Mouse (Mus musculus) hindbrain, embryonic 11.5 days (tissue): ENCODE data around the gene Klhl3. TPM values are rescaled to one million over a fixed set of nuclear protein-coding genes. Genes with fewer than 3 reads are reported as not detected.

Experiments used
- ATAC-seq: fragments of 200-750 bp; cut with Nextera tagmentation; 2 replicates; pipeline ENCODE4 v1.8.0; 2017; ENCODE audit warnings: mild to moderate bottlenecking, moderate TSS enrichment, moderate library complexity; ENCODE audit not compliant: low FRiP score
- DNase-seq: peaks from one replicate; pipeline ENCODE4 v3.0.0-alpha.2; 2015; ENCODE audit warnings: low spot score
- H3K27ac ChIP-seq: fragments of 300-500 bp; sonication (generic); 2 replicates; pipeline ENCODE4 v1.5.1; 2014; ENCODE audit warnings: mild to moderate bottlenecking, low read depth, low read length
- H3K27me3 ChIP-seq: fragments of 300-500 bp; sonication (generic); 2 replicates; pipeline ENCODE4 v1.6.1; 2014; ENCODE audit warnings: mild to moderate bottlenecking, low read length, moderate library complexity, mixed read lengths; ENCODE audit not compliant: control insufficient read depth, insufficient read depth
- H3K36me3 ChIP-seq: fragments of 300-500 bp; sonication (generic); 2 replicates; pipeline ENCODE4 v1.6.1; 2014; ENCODE audit warnings: mild to moderate bottlenecking, low read length, moderate library complexity, mixed read lengths; ENCODE audit not compliant: control insufficient read depth, insufficient read depth
- H3K4me1 ChIP-seq: fragments of 300-500 bp; sonication (generic); replicated peaks from 2 replicates; pipeline ENCODE4 v1.6.1; 2014; ENCODE audit warnings: low read length, mixed read lengths; ENCODE audit not compliant: control insufficient read depth, insufficient read depth
- H3K4me2 ChIP-seq: fragments of 300-500 bp; sonication (generic); replicated peaks from 2 replicates; pipeline ENCODE4 v1.6.1; 2014; ENCODE audit warnings: mild to moderate bottlenecking, low read depth, low read length
- H3K4me3 ChIP-seq: fragments of 300-500 bp; sonication (generic); 2 replicates; pipeline ENCODE4 v1.5.1; 2014; ENCODE audit warnings: low read depth, low read length
- H3K9ac ChIP-seq: fragments of 300-500 bp; sonication (generic); 2 replicates; pipeline ENCODE4 v1.6.1; 2014; ENCODE audit warnings: low read depth, low read length
- H3K9me3 ChIP-seq: fragments of 300-500 bp; sonication (generic); 2 replicates; pipeline ENCODE4 v1.6.1; 2016; ENCODE audit warnings: low read length; ENCODE audit not compliant: control insufficient read depth
- WGBS: fragments of 180-500 bp; shearing (Covaris S2); extraction: QIAGEN DNeasy Blood & Tissue Kit; methylation state at CpG from one replicate; pipeline ENCODE4 v1.1.7; 2014; 5-methylcytosine and 5-hydroxymethylcytosine counted together
- polyA plus RNA-seq: library from polyadenylated mRNA; unstranded; fragments of >200 nt; fragmentation: Nextera tagmentation; extraction: Ambion mirVana; gene quantifications from 2 replicates; pipeline ENCODE4 v1.2.1, GENCODE M21; 2014

Gene Klhl3
- polyA plus RNA-seq, 1 experiment from 2014 or later: 3.9 TPM

DNA sequence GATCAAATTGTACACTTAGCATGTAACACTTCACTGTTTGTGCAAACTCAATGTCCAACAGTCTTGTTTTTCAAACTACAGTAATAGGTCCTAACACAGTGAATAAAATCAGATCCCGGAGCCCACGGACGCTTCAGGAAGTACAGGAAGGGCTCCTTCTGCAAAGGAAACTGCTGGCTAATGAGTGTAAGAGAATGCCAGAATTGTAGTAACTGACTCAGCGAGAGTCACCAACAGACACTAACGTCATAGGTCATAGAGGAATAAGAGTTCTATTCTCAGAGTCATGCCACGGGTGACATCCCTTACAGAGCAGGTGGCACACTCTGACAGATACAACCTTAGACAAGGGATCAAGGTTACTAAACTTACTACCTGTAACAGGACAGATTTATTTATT lies 78.9 kb downstream of the Klhl3 start:
- no peak overlapping the region for H3K27ac ChIP-seq
- H3K4me2 ChIP-seq: no peak overlapping the region
- ATAC-seq: no peak
- no peak overlapping the region for H3K4me3 ChIP-seq
- H3K36me3 ChIP-seq: no peaks in the 10 kb centered on the region
- no peaks in the 10 kb centered on the region for H3K27me3 ChIP-seq
- H3K9me3 ChIP-seq: no peaks in the 10 kb centered on the region
- 86% methylated on average over 6 of the region's 6 CpGs for WGBS
- DNase-seq: no peak
- no peaks in the 10 kb centered on the region for H3K4me1 ChIP-seq
- no peak overlapping the region for H3K9ac ChIP-seq

- H3K27ac ChIP-seq: no peak overlapping the region
- DNase-seq: peak; percentile 82
- H3K36me3 ChIP-seq: no peaks in the 10 kb centered on the region
- H3K4me1 ChIP-seq: no peaks in the 10 kb centered on the region
- H3K27me3 ChIP-seq: no peaks in the 10 kb centered on the region
- ATAC-seq: no peak
- H3K4me2 ChIP-seq: no peak overlapping the region
- no peak overlapping the region for H3K9ac ChIP-seq
- no peaks in the 10 kb centered on the region for H3K9me3 ChIP-seq
- H3K4me3 ChIP-seq: no peak overlapping the region
- 48% methylated on average over 6 of the region's 6 CpGs for WGBS
These were observed 81.6 kb downstream of the Klhl3 start for GRCm38 (mm10) chr13:58031755-58032154.

- H3K27ac ChIP-seq: no peak overlapping the region
- H3K4me2 ChIP-seq: no peak overlapping the region
- no peaks in the 10 kb centered on the region for H3K4me1 ChIP-seq
- ATAC-seq: no peak
- H3K36me3 ChIP-seq: no peaks in the 10 kb centered on the region
- H3K4me3 ChIP-seq: no peak overlapping the region
- H3K9ac ChIP-seq: no peak overlapping the region
- WGBS: 87% methylated on average over 8 of the region's 8 CpGs
- H3K9me3 ChIP-seq: no peaks in the 10 kb centered on the region
- no peaks in the 10 kb centered on the region for H3K27me3 ChIP-seq
- no peak for DNase-seq
These were observed 86.3 kb downstream of the Klhl3 start for GRCm38 (mm10) chr13:58027115-58027514.

GRCm38 (mm10) chr13:58025701-58026414 lies 87.5 kb downstream of the Klhl3 start:
- no peak for DNase-seq
- no peaks in the 10 kb centered on the region for H3K27me3 ChIP-seq
- H3K9ac ChIP-seq: no peak overlapping the region
- no peaks in the 10 kb centered on the region for H3K9me3 ChIP-seq
- H3K4me3 ChIP-seq: no peak overlapping the region
- no peaks in the 10 kb centered on the region for H3K4me1 ChIP-seq
- H3K36me3 ChIP-seq: no peaks in the 10 kb centered on the region
- H3K4me2 ChIP-seq: no peak overlapping the region
- no peak overlapping the region for H3K27ac ChIP-seq
- no peak for ATAC-seq
- 93% methylated on average over 16 of the region's 16 CpGs for WGBS

DNA sequence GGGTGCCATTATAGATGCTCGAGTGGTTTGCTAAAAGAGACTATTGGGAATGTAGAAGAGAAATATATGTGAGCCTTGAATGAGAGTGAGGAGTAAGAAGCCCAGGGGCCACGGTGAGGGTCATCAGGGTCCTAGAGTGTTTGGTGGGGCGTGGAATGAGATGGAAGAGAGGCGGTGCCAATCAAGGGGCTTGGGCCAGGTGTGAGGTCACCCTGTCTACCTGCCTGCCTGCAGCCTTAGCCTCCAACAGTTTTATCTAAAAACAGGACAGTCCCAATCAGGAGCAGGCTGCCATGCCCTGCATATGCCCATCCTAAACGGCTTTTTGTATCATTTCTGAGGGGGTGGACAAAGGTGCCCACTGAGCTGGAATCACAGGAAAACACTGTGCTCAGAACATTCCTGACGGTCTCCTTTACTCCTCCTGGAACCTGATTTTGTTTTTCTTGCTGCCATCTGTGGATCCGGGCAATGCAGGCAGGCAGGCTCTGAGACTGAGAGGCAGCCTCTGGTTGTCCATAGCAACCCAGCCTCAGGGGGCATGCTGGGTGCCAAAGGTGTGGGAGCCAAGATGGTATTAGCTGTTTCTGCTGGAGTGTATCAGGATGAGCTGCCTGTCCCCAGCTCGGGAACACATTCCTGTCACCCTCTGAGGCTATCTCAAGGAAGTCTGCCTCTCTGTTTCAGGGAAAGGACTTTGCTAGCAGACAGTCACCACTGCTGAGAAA lies 89.5 kb downstream of the Klhl3 start:
- Histone ChIP-seq H3K36me3 (no peaks in the 10 kb centered on the region), H3K9ac (no peak overlapping the region), H3K4me1 (no peaks in the 10 kb centered on the region), H3K4me2 (no peak overlapping the region), H3K27me3 (no peaks in the 10 kb centered on the region), H3K27ac (no peak overlapping the region), H3K9me3 (no peaks in the 10 kb centered on the region), H3K4me3 (no peak overlapping the region)
- 73% methylated on average over 8 of the region's 8 CpGs for WGBS
- DNase-seq (no peak), ATAC-seq (no peak)

- H3K4me2 ChIP-seq: no peak overlapping the region
- WGBS: 67% methylated on average over 9 of the region's 9 CpGs
- no peak for ATAC-seq
These were observed 90.3 kb downstream of the Klhl3 start for GRCm38 (mm10) chr13:58023001-58023560.

DNA sequence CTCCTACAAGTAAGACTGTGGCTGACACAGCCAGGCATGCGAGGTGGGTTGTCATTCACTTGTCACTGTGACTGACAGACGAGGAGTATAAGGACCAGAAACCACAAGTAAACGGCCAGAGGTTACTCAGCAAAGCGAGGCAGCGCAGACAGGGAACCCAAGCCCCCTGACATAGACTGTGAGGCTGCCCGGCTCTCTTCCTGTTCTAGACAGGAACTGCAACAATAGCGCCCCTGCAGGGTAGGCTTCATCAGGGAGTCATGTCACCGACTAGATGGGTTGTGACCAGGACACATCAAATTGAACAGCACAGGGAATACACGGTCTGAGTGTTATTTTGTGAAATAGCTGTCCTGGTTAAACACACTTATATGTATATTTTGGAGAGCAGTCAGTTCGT lies 93.0 kb downstream of the Klhl3 start:
- H3K9me3 ChIP-seq: no peaks in the 10 kb centered on the region
- H3K27ac ChIP-seq: no peak overlapping the region
- no peaks in the 10 kb centered on the region for H3K27me3 ChIP-seq
- H3K4me1 ChIP-seq: no peaks in the 10 kb centered on the region
- no peak overlapping the region for H3K4me3 ChIP-seq
- ATAC-seq (no peak), DNase-seq (no peak)
- H3K9ac ChIP-seq: no peak overlapping the region
- WGBS: 88% methylated on average over 10 of the region's 10 CpGs
- no peaks in the 10 kb centered on the region for H3K36me3 ChIP-seq
- H3K4me2 ChIP-seq: no peak overlapping the region

More at GRCm38 (mm10) chr13:58023001-58023560, 90.3 kb downstream of the Klhl3 start:
- Histone ChIP-seq H3K27me3 (no peaks in the 10 kb centered on the region), H3K4me3 (no peak overlapping the region), H3K9me3 (no peaks in the 10 kb centered on the region), H3K9ac (no peak overlapping the region), H3K27ac (no peak overlapping the region), H3K36me3 (no peaks in the 10 kb centered on the region), H3K4me1 (no peaks in the 10 kb centered on the region)
- DNase-seq: no peak

GRCm38 (mm10) chr13:58017298-58017697 lies 96.1 kb downstream of the Klhl3 start:
- Histone ChIP-seq H3K36me3 (no peaks in the 10 kb centered on the region), H3K27me3 (no peaks in the 10 kb centered on the region), H3K9ac (no peak overlapping the region), H3K27ac (no peak overlapping the region), H3K4me2 (no peak overlapping the region), H3K4me1 (no peaks in the 10 kb centered on the region), H3K4me3 (no peak overlapping the region), H3K9me3 (no peaks in the 10 kb centered on the region)
- 84% methylated on average over 6 of the region's 6 CpGs for WGBS
- DNase-seq: no peak
- no peak for ATAC-seq
